Mouse (Mus musculus): ENCODE measurements at regions not wholly inside any gene's neighbourhood (a gene's known extent, or its start where the extent isn't known, plus 50 kb on each side); places are given as distances from the start of the nearest gene placed in this dataset.

DNA sequence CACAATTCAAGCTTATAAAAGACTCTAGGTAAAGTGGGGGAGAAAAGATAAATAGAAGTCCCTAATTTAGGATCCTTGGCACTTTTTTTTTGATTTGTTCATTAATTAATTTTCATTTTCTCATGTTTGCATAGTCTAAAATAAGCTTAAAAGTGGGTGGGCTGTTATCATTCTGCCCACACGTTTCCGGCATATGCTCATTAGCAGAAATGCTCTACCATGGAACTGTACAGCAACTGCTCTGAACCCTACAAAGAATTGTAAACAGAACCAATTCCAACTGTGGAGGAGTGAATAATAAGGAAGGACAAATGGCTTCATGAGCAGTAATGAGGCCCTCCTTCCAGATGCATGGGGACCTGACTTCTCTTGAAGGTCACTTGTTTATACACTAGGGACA, 351.2 kb downstream of the Efna5 start:
- no peak for TF ChIP-seq POLR2A (IDR thresholded peaks at IDR 0.05; ENCODE audit: borderline replicate concordance, extremely low read depth, low read depth, low read length)
- no peak for TF ChIP-seq CTCF (IDR thresholded peaks at IDR 0.05; ENCODE audit: insufficient read depth, low read length)
